Mouse (Mus musculus) E14TG2a.4 (cell line): ENCODE results near the gene Rnf111.
"Not testable (repeated sequence)": the region's sequence is repeated elsewhere in the genome, so short reads cannot be mapped to it uniquely, and the experiment has no call there.

Experiments
- H3K27me3 ChIP-seq: 2 replicates; pipeline ENCODE4 v1.6.1; 2014; ENCODE audit warnings: low read length, control low read depth; ENCODE audit not compliant: insufficient read depth
- H3K36me3 ChIP-seq: 2 replicates; pipeline ENCODE4 v1.6.1; 2014; ENCODE audit warnings: low read length, control low read depth; ENCODE audit not compliant: insufficient read depth
- H3K4me1 ChIP-seq: replicated peaks from 2 replicates; pipeline ENCODE4 v1.6.1; 2014; ENCODE audit warnings: low read depth, low read length, control low read depth
- H3K4me3 ChIP-seq: replicated peaks from 2 replicates; pipeline ENCODE4 v1.5.1; 2014; ENCODE audit warnings: mild to moderate bottlenecking, low read length
- H3K9me3 ChIP-seq: 2 replicates; pipeline ENCODE4 v1.6.1; 2014; ENCODE audit warnings: low read length, control low read depth
- CTCF ChIP-seq: conservative IDR thresholded peaks from 2 replicates; pipeline ENCODE4 v1.5.1; 2014; ENCODE audit warnings: low read length
- NANOG ChIP-seq: IDR thresholded peaks from 2 replicates; pipeline ENCODE4 v1.6.1; 2014; ENCODE audit warnings: borderline replicate concordance, low read length, mixed read lengths
- POU5F1 ChIP-seq: IDR thresholded peaks from 2 replicates; pipeline ENCODE4 v1.6.1; 2014; ENCODE audit warnings: low read length, borderline replicate concordance

The Rnf111 gene

DNA sequence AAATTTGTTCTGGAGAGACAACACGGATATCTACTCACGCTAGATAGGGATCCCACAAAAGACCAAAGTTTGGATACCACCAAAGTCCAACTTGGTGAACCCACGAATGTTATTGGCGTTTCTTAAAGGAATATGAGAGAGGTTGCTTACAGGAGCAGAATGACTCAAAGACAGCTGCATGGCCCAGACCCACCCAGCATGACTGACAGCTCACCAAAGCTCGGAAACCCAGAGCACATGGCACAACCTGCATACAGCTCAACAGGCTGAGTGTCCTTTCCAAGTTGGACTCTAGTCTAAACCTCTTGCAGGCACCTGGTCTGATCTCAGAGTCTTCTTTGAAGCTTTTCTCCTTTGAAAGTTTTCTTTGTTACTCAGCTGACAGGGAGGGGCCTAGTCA, 20.0 kb downstream of the Rnf111 start:
- H3K4me3 ChIP-seq, result no peak overlapping the region
- no peaks in the 10 kb centered on the region for H3K27me3 ChIP-seq
- no peaks in the 10 kb centered on the region for H3K9me3 ChIP-seq
- TF ChIP-seq CTCF (no peak), POU5F1 (no peak), NANOG (no peak)
- H3K4me1 ChIP-seq, result peaks cover 90% of the 10 kb centered on the region
- H3K36me3 ChIP-seq, result peaks cover 46% of the 10 kb centered on the region

DNA sequence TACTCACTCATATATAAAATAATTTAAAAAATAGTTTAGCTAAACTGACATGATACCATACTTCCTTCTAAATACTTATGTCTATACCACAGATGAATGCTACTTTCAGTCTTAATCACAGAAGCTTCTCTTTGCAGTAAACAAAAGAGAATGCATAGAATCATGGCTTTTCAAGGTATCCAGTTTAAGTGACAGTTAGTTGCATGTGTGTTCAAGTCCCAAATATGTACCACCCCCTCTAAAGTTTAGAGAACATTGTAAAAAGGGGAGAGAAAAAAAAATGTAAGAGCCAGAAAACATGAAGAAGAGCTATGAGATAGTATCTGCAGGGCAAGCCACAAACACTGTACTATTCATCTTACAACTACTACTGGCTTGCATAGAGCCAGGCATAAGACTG, 21.7 kb downstream of the Rnf111 start:
- H3K4me1 ChIP-seq, result peaks cover 91% of the 10 kb centered on the region
- H3K9me3 ChIP-seq, result no peaks in the 10 kb centered on the region
- no peak overlapping the region for H3K4me3 ChIP-seq
- no peaks in the 10 kb centered on the region for H3K27me3 ChIP-seq
- H3K36me3 ChIP-seq, result peaks cover 46% of the 10 kb centered on the region
- no peak for TF ChIP-seq NANOG
- TF ChIP-seq CTCF, result no peak
- no peak for TF ChIP-seq POU5F1

DNA sequence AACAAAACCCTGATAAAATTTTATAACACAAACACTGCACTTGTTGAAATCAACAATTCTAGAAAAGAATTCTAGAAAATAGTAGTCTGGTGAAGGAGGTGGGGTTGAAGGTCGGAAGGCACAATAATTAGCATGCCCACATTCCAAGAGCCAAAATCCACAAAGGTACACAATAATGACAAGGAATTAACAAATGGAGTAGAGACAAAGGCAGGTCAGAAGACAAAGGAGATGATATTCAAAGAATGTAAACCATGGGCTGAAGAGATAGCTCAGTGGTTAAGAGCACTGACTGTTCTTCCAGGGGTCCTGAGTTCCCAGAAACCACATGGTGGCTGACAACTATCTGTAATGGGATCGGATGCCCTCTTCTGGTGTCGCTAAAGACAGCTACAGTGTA, 26.3 kb downstream of the Rnf111 start:
- TF ChIP-seq POU5F1 (no peak), CTCF (no peak), NANOG (peak; percentile 72)
- H3K4me3 ChIP-seq, result no peak overlapping the region
- H3K9me3 ChIP-seq, result no peaks in the 10 kb centered on the region
- no peaks in the 10 kb centered on the region for H3K27me3 ChIP-seq
- peaks cover 72% of the 10 kb centered on the region for H3K4me1 ChIP-seq
- H3K36me3 ChIP-seq, result peaks cover 66% of the 10 kb centered on the region

DNA sequence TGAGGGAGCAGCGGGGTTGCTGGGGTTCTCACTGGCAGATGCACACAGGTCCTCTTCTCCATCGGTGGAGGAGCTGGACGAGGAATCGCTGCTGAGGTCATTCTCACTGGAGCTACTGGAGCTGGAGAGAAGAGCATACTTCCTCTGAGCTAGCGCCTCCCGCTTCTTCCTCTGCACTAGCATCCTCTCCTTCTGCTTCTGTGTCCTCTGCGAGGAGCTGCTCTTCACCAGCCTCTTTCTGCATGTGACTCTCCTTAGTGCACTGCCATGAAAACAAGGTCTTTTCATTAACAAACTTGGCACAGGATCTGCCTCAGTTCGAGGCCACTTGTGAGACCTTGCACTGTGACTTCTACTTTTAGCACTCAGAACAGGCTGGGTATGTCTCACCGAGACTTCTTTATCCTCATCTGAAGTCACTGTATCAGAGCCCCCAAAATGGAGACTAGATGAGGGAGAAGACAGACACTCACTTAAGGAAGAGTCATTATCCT, 27.7 kb downstream of the Rnf111 start:
- Histone ChIP-seq H3K27me3 (no peaks in the 10 kb centered on the region), H3K4me1 (peaks cover 59% of the 10 kb centered on the region), H3K9me3 (no peaks in the 10 kb centered on the region), H3K36me3 (peaks cover 63% of the 10 kb centered on the region), H3K4me3 (no peak overlapping the region)
- no peak for TF ChIP-seq NANOG
- no peak for TF ChIP-seq CTCF
- TF ChIP-seq POU5F1, result no peak

DNA sequence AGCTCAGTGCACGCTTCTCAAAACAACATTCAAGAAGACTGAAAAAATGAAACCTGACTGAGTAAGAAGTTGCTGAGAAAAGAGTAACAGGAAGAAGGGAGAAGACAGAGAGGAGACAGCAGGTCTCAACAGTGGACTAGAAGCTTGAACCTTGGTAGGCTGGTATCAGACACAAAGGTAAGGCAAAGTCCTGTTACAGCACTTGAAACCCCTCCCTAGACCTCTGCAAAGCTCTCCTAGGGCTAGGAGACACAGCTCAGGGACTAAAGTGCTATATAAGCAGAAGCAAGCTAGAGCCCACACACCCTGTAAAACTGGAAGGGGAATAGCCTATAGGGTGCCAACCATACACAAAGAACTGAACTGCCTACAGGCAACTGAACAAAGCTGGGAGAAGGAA, 30.1 kb downstream of the Rnf111 start:
- no peaks in the 10 kb centered on the region for H3K9me3 ChIP-seq
- peaks cover 50% of the 10 kb centered on the region for H3K36me3 ChIP-seq
- TF ChIP-seq POU5F1 (no peak), NANOG (no peak), CTCF (no peak)
- no peak overlapping the region for H3K4me3 ChIP-seq
- H3K27me3 ChIP-seq, result no peaks in the 10 kb centered on the region
- H3K4me1 ChIP-seq, result peaks cover 42% of the 10 kb centered on the region

DNA sequence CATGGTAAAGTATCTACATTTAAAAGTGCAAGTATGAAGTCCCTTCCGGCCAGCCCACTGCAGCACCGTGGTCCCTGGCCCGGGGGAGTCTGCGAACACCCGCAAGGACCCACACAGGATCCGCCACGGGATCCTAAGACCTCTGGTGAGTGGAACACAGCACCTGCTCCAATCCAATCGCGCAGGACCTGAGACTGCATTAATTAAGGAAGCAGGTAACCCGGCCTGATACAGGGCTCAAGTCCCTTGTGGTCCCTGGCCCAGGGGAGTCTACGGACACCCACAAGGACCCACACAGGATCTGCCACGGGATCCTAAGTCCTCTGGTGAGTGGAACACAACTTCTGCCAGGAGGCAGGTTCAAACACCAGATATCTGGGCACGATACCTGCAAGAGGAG, 40.4 kb downstream of the Rnf111 start:
- H3K4me1 ChIP-seq, result not testable (repeated sequence)

DNA sequence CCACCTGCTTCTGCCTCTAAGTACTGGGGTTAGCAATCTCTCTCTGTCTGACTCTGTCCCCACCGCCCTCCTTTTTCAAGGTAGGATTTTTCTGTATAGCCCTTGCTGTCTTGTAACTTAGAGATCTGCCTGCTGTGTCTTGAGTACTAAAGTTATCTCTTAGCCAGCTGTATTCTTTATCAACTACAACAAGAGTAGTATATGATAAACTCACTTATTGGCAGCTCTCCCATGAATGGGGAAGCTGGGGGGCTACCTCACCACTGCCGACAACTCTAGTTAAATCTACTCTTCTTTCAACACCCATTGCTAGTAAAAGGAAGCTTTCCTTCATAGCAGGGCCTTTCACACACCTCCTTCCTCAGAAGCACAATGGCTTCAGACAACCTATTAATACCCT, 51.2 kb downstream of the Rnf111 start:
- no peaks in the 10 kb centered on the region for H3K27me3 ChIP-seq
- no peaks in the 10 kb centered on the region for H3K4me1 ChIP-seq
- no peak overlapping the region for H3K4me3 ChIP-seq
- no peak for TF ChIP-seq CTCF
- TF ChIP-seq POU5F1, result no peak
- H3K9me3 ChIP-seq, result no peaks in the 10 kb centered on the region
- peaks cover 86% of the 10 kb centered on the region for H3K36me3 ChIP-seq

More for the DNA sequence above, 40.4 kb downstream of the Rnf111 start:
- peaks cover 46% of the 10 kb centered on the region for H3K36me3 ChIP-seq
- H3K4me3 ChIP-seq, H3K27me3 ChIP-seq, H3K9me3 ChIP-seq: not testable (repeated sequence)

DNA sequence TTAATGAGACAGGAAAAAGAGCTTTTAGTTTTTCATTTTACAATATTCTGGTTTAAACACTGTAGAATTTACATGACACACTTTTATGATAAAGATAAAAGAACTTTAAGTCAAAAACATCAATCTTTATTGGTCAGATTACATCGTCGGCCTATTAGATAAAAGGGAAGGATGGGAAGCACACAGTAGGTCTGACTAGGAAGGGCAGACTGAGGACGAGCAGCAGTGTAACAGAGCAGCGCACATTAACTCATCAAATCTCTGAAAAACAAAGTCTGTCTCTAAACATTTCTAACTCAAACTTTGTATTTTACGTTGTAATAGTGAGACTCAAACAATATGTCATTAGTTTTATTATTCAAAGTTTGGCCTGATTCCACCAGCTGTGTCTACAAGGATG, 54.5 kb downstream of the Rnf111 start:
- Histone ChIP-seq H3K4me3 (no peak overlapping the region), H3K27me3 (no peaks in the 10 kb centered on the region), H3K9me3 (no peaks in the 10 kb centered on the region), H3K4me1 (no peaks in the 10 kb centered on the region), H3K36me3 (peaks cover 81% of the 10 kb centered on the region)
- no peak for TF ChIP-seq POU5F1
- TF ChIP-seq NANOG, result no peak
- no peak for TF ChIP-seq CTCF

DNA sequence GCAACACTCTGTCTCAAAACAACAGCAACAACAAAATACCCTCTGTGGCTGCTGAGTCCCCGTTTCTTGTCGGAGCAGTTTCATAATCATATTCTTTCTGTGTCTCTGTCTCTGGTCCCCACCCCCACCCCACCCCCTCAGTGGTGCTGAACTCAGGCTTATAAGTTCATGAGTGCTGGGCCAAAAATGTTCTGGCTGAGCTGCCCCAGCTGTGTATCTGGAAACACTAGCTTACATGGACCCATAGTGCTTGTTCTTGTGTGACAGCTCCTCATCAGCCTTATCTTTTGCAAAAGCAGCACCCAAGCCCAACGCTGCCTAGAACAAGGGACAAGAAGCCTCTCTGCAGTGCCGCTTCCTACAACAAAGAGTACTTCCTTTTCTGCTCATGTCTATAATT, 63.6 kb downstream of the Rnf111 start:
- Histone ChIP-seq H3K4me1 (peaks cover 5% of the 10 kb centered on the region; the same call in 1 of the 2 replicates), H3K9me3 (no peaks in the 10 kb centered on the region), H3K27me3 (no peaks in the 10 kb centered on the region), H3K4me3 (no peak overlapping the region), H3K36me3 (peaks cover 80% of the 10 kb centered on the region)
- TF ChIP-seq NANOG, result no peak
- TF ChIP-seq POU5F1, result no peak
- no peak for TF ChIP-seq CTCF

DNA sequence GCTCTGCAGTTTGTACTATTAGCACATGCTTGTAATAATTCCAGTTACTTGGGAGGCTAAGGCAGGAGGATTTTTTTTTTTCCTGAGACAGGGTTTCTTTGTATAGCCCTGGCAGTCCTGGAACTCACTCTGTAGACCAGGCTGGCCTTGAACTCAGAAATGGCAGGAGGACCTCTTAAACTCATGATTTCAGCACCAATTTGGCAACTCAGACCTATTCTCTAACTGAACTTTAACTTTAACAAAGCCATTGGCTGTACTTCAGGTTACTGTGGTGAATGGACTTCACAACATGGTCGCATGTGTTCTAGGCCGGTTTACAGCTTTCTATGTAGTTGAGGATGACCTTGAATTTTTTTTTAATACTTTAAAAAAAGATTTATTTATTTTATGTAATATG, 80.9 kb downstream of the Rnf111 start:
- Histone ChIP-seq H3K4me1 (peaks cover 37% of the 10 kb centered on the region), H3K36me3 (peaks cover 55% of the 10 kb centered on the region), H3K9me3 (no peaks in the 10 kb centered on the region), H3K4me3 (no peak overlapping the region), H3K27me3 (no peaks in the 10 kb centered on the region)
- TF ChIP-seq NANOG (no peak), CTCF (no peak), POU5F1 (no peak)
